Mouse (Mus musculus) myocyte (in vitro differentiated cells): ENCODE measurements at regions not wholly inside any gene's neighbourhood (a gene's known extent, or its start where the extent isn't known, plus 50 kb on each side); places are given as distances from the start of the nearest gene placed in this dataset.
"Not testable (repeated sequence)": the region's sequence is repeated elsewhere in the genome, so short reads cannot be mapped to it uniquely, and the experiment has no call there.

Experiments
- H3K27me3 ChIP-seq: one replicate; pipeline ENCODE4 v1.6.1; 2011; ENCODE audit not compliant: control insufficient read depth, insufficient read depth, insufficient read length
- H3K36me3 ChIP-seq: one replicate; pipeline ENCODE4 v1.6.1; 2011; ENCODE audit not compliant: control insufficient read depth, insufficient read depth
- H3K4me2 ChIP-seq: one replicate; pipeline ENCODE4 v1.6.1; 2011; ENCODE audit warnings: low read depth, control low read depth
- H3K4me3 ChIP-seq: one replicate; pipeline ENCODE4 v1.5.1; 2011; ENCODE audit warnings: mild to moderate bottlenecking, control low read depth, moderate library complexity
- H3K79me2 ChIP-seq: one replicate; pipeline ENCODE4 v1.6.1; 2011; ENCODE audit not compliant: control insufficient read depth, insufficient read depth
- H3ac ChIP-seq: one replicate; pipeline ENCODE4 v1.6.1; 2011; ENCODE audit not compliant: control insufficient read depth, insufficient read length
- CEBPB ChIP-seq: IDR thresholded peaks from 2 replicates; pipeline ENCODE4 v1.6.1; 2011; ENCODE audit warnings: mild to moderate bottlenecking, moderate library complexity; ENCODE audit not compliant: poor library complexity, insufficient read depth, severe bottlenecking
- E2F4 ChIP-seq: IDR thresholded peaks from one replicate; pipeline ENCODE4 v1.6.1; 2011; ENCODE audit warnings: mild to moderate bottlenecking, control low read depth, moderate library complexity; ENCODE audit not compliant: insufficient read depth
- MAX ChIP-seq: IDR thresholded peaks from one replicate; pipeline ENCODE4 v1.6.1; 2011; ENCODE audit warnings: low read depth, mild to moderate bottlenecking, control low read depth
- MYOD1 ChIP-seq, 3 experiments: IDR thresholded peaks; one replicate each; pipeline ENCODE4 v1.6.1; 2011; ENCODE audit warnings: control low read depth in 2 of 3, low read depth in 2 of 3, mild to moderate bottlenecking in 2 of 3, moderate library complexity in 1 of 3; ENCODE audit not compliant: insufficient read length in 2 of 3, control insufficient read depth in 1 of 3
- MYOG ChIP-seq, 3 experiments: IDR thresholded peaks; one replicate each; pipeline ENCODE4 v1.6.1; 2011; ENCODE audit warnings: control low read depth in 2 of 3, low read depth in 2 of 3, mild to moderate bottlenecking in 2 of 3; ENCODE audit not compliant: insufficient read length in 2 of 3, control insufficient read depth in 1 of 3, insufficient read depth in 1 of 3
- POLR2A ChIP-seq: IDR thresholded peaks from one replicate; pipeline ENCODE4 v1.6.1; 2011; ENCODE audit warnings: low read depth, mild to moderate bottlenecking, control low read depth, moderate library complexity; ENCODE audit not compliant: insufficient read length
- POLR2AphosphoS2 ChIP-seq: IDR thresholded peaks from one replicate; pipeline ENCODE4 v1.6.1; 2011; ENCODE audit warnings: low read depth, control low read depth; ENCODE audit not compliant: insufficient read length
- REST ChIP-seq: IDR thresholded peaks from one replicate; pipeline ENCODE4 v1.6.1; 2011; ENCODE audit warnings: mild to moderate bottlenecking, control low read depth, moderate library complexity; ENCODE audit not compliant: insufficient read depth, insufficient read length
- SRF ChIP-seq: IDR thresholded peaks from one replicate; pipeline ENCODE4 v1.6.1; 2011; ENCODE audit warnings: low read depth; ENCODE audit not compliant: control insufficient read depth, insufficient read length
- TCF12 ChIP-seq: IDR thresholded peaks from one replicate; pipeline ENCODE4 v1.6.1; 2011; ENCODE audit warnings: mild to moderate bottlenecking, control low read depth; ENCODE audit not compliant: poor library complexity, insufficient read depth, severe bottlenecking
- TCF3 ChIP-seq: IDR thresholded peaks from one replicate; pipeline ENCODE4 v1.6.1; 2011; ENCODE audit warnings: low read depth, control low read depth; ENCODE audit not compliant: insufficient read length
- USF1 ChIP-seq: IDR thresholded peaks from one replicate; pipeline ENCODE4 v1.6.1; 2011; ENCODE audit warnings: low read depth, mild to moderate bottlenecking, control low read depth, moderate library complexity

GRCm38 (mm10) chr15:32778599-32779273, 534.1 kb downstream of the Sema5a start:
- H3K36me3 ChIP-seq, result not testable (repeated sequence)
- H3K4me3 ChIP-seq, result peak overlapping the region; percentile 83

GRCm38 (mm10) chr15:32779274-32779615, 534.6 kb downstream of the Sema5a start:
- not testable (repeated sequence) for H3K36me3 ChIP-seq, H3K27me3 ChIP-seq, H3ac ChIP-seq
- H3K4me2 ChIP-seq, result peak overlapping the region; percentile 87
- peak overlapping the region; percentile 83 for H3K4me3 ChIP-seq
- peaks cover 45% of the 10 kb centered on the region for H3K79me2 ChIP-seq

More at GRCm38 (mm10) chr15:32778599-32779273, 534.1 kb downstream of the Sema5a start:
- not testable (repeated sequence) for H3ac ChIP-seq, H3K27me3 ChIP-seq
- H3K79me2 ChIP-seq, result peaks cover 45% of the 10 kb centered on the region
- peak overlapping the region; percentile 87 for H3K4me2 ChIP-seq
- TF ChIP-seq MYOG (IDR thresholded peaks at IDR 0.05; ENCODE audit: control insufficient read depth in 1 of 3, insufficient read depth in 1 of 3, insufficient read length in 2 of 3, low read depth in 2 of 3), result peak in 1 of 3 experiments; percentile 3
- TF ChIP-seq POLR2AphosphoS2, result peak; percentile 97
- TF ChIP-seq POLR2A, result peak; percentile 95

GRCm38 (mm10) chr15:32781609-32782008, 537.0 kb downstream of the Sema5a start:
- not testable (repeated sequence) for H3ac ChIP-seq, H3K36me3 ChIP-seq, H3K27me3 ChIP-seq
- Histone ChIP-seq H3K4me3 (peak overlapping the region; percentile 83), H3K79me2 (peaks cover 46% of the 10 kb centered on the region), H3K4me2 (peak overlapping the region; percentile 87)

- Histone ChIP-seq H3K36me3 (peaks cover 31% of the 10 kb centered on the region), H3ac (no peak overlapping the region), H3K4me3 (no peak overlapping the region), H3K79me2 (no peaks in the 10 kb centered on the region), H3K4me2 (no peak overlapping the region), H3K27me3 (no peaks in the 10 kb centered on the region)
- TF ChIP-seq CEBPB (no peak), POLR2AphosphoS2 (peak; percentile 61)
These were observed 554.6 kb downstream of the Sema5a start for GRCm38 (mm10) chr15:32799222-32799621.

- H3K36me3 ChIP-seq, result no peaks in the 10 kb centered on the region
- no peaks in the 10 kb centered on the region for H3K27me3 ChIP-seq
- H3K79me2 ChIP-seq, result no peaks in the 10 kb centered on the region
- no peak overlapping the region for H3ac ChIP-seq
- TF ChIP-seq MYOG (IDR thresholded peaks at IDR 0.05; ENCODE audit: control insufficient read depth in 1 of 3, insufficient read depth in 1 of 3, insufficient read length in 2 of 3, low read depth in 2 of 3) (no peak), TCF3 (no peak), CEBPB (no peak), TCF12 (no peak), USF1 (no peak), MYOD1 (IDR thresholded peaks at IDR 0.05; ENCODE audit: control insufficient read depth in 1 of 3, insufficient read length in 2 of 3, low read depth in 2 of 3) (no peak), REST (no peak), SRF (no peak), POLR2AphosphoS2 (no peak), POLR2A (no peak), E2F4 (no peak), MAX (no peak)
- no peak overlapping the region for H3K4me3 ChIP-seq
- no peak overlapping the region for H3K4me2 ChIP-seq
These were observed 566.4 kb downstream of the Sema5a start for GRCm38 (mm10) chr15:32810849-32811632.

- H3K36me3 ChIP-seq, result no peaks in the 10 kb centered on the region
- H3K79me2 ChIP-seq, result no peaks in the 10 kb centered on the region
- H3K4me3 ChIP-seq, result no peak overlapping the region
- H3K4me2 ChIP-seq, result no peak overlapping the region
- no peaks in the 10 kb centered on the region for H3K27me3 ChIP-seq
- H3ac ChIP-seq, result no peak overlapping the region
- TF ChIP-seq TCF12 (no peak), POLR2A (no peak), REST (no peak), SRF (no peak), TCF3 (no peak), CEBPB (no peak), MYOD1 (IDR thresholded peaks at IDR 0.05; ENCODE audit: control insufficient read depth in 1 of 3, insufficient read length in 2 of 3, low read depth in 2 of 3) (no peak), E2F4 (no peak), MAX (no peak), MYOG (IDR thresholded peaks at IDR 0.05; ENCODE audit: control insufficient read depth in 1 of 3, insufficient read depth in 1 of 3, insufficient read length in 2 of 3, low read depth in 2 of 3) (no peak), USF1 (no peak), POLR2AphosphoS2 (no peak)
These were observed 595.4 kb downstream of the Sema5a start for GRCm38 (mm10) chr15:32839966-32840365.
